Mouse (Mus musculus) megakaryocyte, embryonic 14.5 days (primary cell): ENCODE data around the gene Crtc2. TPM values are rescaled to one million over a fixed set of nuclear protein-coding genes. Genes with fewer than 3 reads are reported as not detected.

Experiments
- H3K27me3 ChIP-seq: replicated peaks from 2 replicates; pipeline ENCODE3; 2012; ENCODE audit warnings: inconsistent platforms
- H3K36me3 ChIP-seq: replicated peaks from 2 replicates; pipeline ENCODE3; 2012; ENCODE audit warnings: low read length, inconsistent platforms, mixed read lengths
- H3K4me1 ChIP-seq: 2 replicates; pipeline ENCODE4 v1.6.1; 2012; ENCODE audit warnings: inconsistent platforms
- H3K4me3 ChIP-seq: replicated peaks from 2 replicates; pipeline ENCODE3; 2012; ENCODE audit warnings: moderate library complexity, mild to moderate bottlenecking, inconsistent platforms
- H3K9me3 ChIP-seq: 2 replicates; pipeline ENCODE4 v1.6.1; 2012; ENCODE audit warnings: inconsistent platforms
- FLI1 ChIP-seq: IDR thresholded peaks from 2 replicates; pipeline ENCODE4 v1.6.1; 2012; ENCODE audit warnings: low read length, inconsistent platforms, mixed read lengths
- GATA1 ChIP-seq: IDR thresholded peaks from 3 replicates; pipeline ENCODE4 v1.6.1; 2012; ENCODE audit warnings: mixed read lengths, low read length, inconsistent platforms, borderline replicate concordance
- polyA plus RNA-seq: library from polyadenylated mRNA; stranded (reverse); fragments of >175 nt; gene quantifications from 2 replicates; pipeline ENCODE4 v1.2.3, GENCODE M21; 2012; ENCODE audit warnings: low replicate concordance; ENCODE audit not compliant: insufficient read depth

Gene Crtc2
- polyA plus RNA-seq, 1 experiment: 53.7 TPM

- H3K4me3 ChIP-seq: peak overlapping the region; percentile 96
- H3K4me1 ChIP-seq: peaks cover 42% of the 10 kb centered on the region
- H3K9me3 ChIP-seq: no peaks in the 10 kb centered on the region
- no peak for TF ChIP-seq FLI1
- TF ChIP-seq GATA1: no peak
- H3K36me3 ChIP-seq: peaks cover 62% of the 10 kb centered on the region
- H3K27me3 ChIP-seq: no peaks in the 10 kb centered on the region
These were observed 1.2 kb downstream of the Crtc2 start for GRCm38 (mm10) chr3:90255194-90255565.

GRCm38 (mm10) chr3:90255784-90256353, 1.9 kb downstream of the Crtc2 start:
- peak overlapping the region; percentile 56 for H3K4me3 ChIP-seq
- H3K9me3 ChIP-seq: no peaks in the 10 kb centered on the region
- peaks cover 40% of the 10 kb centered on the region for H3K4me1 ChIP-seq
- TF ChIP-seq FLI1: no peak
- TF ChIP-seq GATA1: no peak
- peaks cover 62% of the 10 kb centered on the region for H3K36me3 ChIP-seq
- no peaks in the 10 kb centered on the region for H3K27me3 ChIP-seq

GRCm38 (mm10) chr3:90256731-90257530, 3.0 kb downstream of the Crtc2 start:
- Histone ChIP-seq H3K27me3 (no peaks in the 10 kb centered on the region), H3K36me3 (peaks cover 62% of the 10 kb centered on the region), H3K9me3 (no peaks in the 10 kb centered on the region), H3K4me3 (no peak overlapping the region), H3K4me1 (peaks cover 33% of the 10 kb centered on the region)
- TF ChIP-seq FLI1 (no peak), GATA1 (no peak)

- H3K9me3 ChIP-seq: no peaks in the 10 kb centered on the region
- no peak for TF ChIP-seq FLI1
- no peak for TF ChIP-seq GATA1
- H3K4me1 ChIP-seq: peaks cover 44% of the 10 kb centered on the region
- H3K36me3 ChIP-seq: peaks cover 78% of the 10 kb centered on the region
- no peaks in the 10 kb centered on the region for H3K27me3 ChIP-seq
- H3K4me3 ChIP-seq: no peak overlapping the region
These were observed 4.6 kb downstream of the Crtc2 start for GRCm38 (mm10) chr3:90258521-90258920.

GRCm38 (mm10) chr3:90263121-90263771, 9.3 kb downstream of the Crtc2 start:
- no peak for TF ChIP-seq GATA1
- TF ChIP-seq FLI1: no peak
- Histone ChIP-seq H3K9me3 (no peaks in the 10 kb centered on the region), H3K4me1 (peaks cover 52% of the 10 kb centered on the region), H3K27me3 (no peaks in the 10 kb centered on the region), H3K36me3 (peaks cover 76% of the 10 kb centered on the region), H3K4me3 (peak overlapping the region; percentile 16)

GRCm38 (mm10) chr3:90264687-90265033, 10.7 kb downstream of the Crtc2 start:
- Histone ChIP-seq H3K4me3 (peak overlapping the region; percentile 95), H3K4me1 (peaks cover 64% of the 10 kb centered on the region), H3K9me3 (no peaks in the 10 kb centered on the region), H3K36me3 (peaks cover 76% of the 10 kb centered on the region), H3K27me3 (no peaks in the 10 kb centered on the region)
- no peak for TF ChIP-seq GATA1
- TF ChIP-seq FLI1: no peak

GRCm38 (mm10) chr3:90265034-90265931, 11.3 kb downstream of the Crtc2 start, which contains the start of gene Dennd4b:
TSS of gene Dennd4b (plus strand) at chr3:90265185.
- TF ChIP-seq GATA1 (no peak), FLI1 (no peak)
- Histone ChIP-seq H3K9me3 (no peaks in the 10 kb centered on the region), H3K27me3 (no peaks in the 10 kb centered on the region), H3K36me3 (peaks cover 76% of the 10 kb centered on the region), H3K4me3 (peak within 1 kb of the TSS; percentile 95), H3K4me1 (peaks cover 68% of the 10 kb centered on the region)

GRCm38 (mm10) chr3:90265932-90266741, 12.2 kb downstream of the Crtc2 start:
- H3K4me1 ChIP-seq: peaks cover 67% of the 10 kb centered on the region
- peaks cover 76% of the 10 kb centered on the region for H3K36me3 ChIP-seq
- H3K4me3 ChIP-seq: peak overlapping the region; percentile 95
- TF ChIP-seq GATA1: no peak
- TF ChIP-seq FLI1: no peak
- no peaks in the 10 kb centered on the region for H3K9me3 ChIP-seq
- H3K27me3 ChIP-seq: no peaks in the 10 kb centered on the region
